Mouse (Mus musculus): ENCODE data around the gene Npepl1. TPM values are rescaled to one million over a fixed set of nuclear protein-coding genes. Genes with fewer than 3 reads are reported as not detected.

Npepl1 gene
- 138 and 208 TPM in 2 replicates for polyA plus RNA-seq (2012; rRNA removed; ENCODE audit: low replicate concordance)

DNA sequence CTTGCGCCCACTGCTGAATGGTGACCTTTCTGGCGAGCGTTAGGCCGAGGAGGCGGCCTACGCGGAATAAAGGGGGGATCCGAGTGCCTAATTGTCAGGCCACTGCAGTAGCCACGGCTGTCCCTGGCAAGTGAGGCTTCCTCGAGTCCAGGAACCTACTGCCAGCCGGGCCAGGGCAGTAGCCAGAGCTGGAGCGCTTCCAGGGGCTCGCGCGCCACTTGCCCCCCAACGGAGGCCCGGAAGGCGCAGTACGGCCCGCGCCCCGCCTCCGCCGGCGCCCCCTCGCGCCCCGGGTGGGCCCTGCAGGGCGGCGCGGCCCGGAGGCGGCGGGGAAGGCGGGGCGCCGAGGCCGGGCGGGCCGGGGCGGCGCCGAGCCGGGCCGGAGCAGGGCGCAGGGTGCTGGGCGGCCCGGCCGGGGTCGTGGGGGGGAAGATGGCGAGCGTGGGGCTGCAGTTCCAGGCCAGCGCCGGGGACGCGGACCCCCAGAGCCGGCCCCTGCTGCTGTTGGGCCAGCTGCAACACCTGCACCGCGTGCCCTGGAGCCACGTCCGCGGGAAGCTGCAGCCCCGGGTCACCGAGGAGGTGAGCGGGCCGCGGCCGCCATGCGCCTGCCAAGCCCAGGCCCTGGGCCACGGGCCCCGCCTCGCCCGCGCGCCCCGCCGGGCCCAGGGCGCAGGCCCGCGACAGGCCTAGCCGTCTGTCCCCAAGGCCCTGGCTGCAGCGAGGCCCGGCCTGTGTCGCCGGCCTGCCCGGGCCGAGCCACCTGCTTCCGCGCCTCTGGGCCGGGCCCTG is at the start of gene Npepl1:
TSS of gene Npepl1 (plus strand) at position 359 of the 792 bp plus-strand sequence.

GRCm38 (mm10) chr2:174075673-174076432 is 34.3 kb upstream of the Npepl1 start, which contains the start of gene Stx16:
Gene Stx16 (plus strand): TSS chr2:174076308.

Other genes starting within 250 kb of the Npepl1 start
- 40.6 and 43.6 TPM in 2 replicates for gene Stx16, start 34.0 kb upstream of the Npepl1 start, polyA plus RNA-seq (2012; rRNA removed; ENCODE audit: low replicate concordance)
- 840 and 1,142 TPM in 2 replicates for gene Gnas, start 174.0 kb downstream of the Npepl1 start, polyA plus RNA-seq (2012; rRNA removed; ENCODE audit: low replicate concordance)
- 0.17 TPM in 1 of 2 replicates, not detected in the other for gene Gm20721, start 236.4 kb downstream of the Npepl1 start, polyA plus RNA-seq (2012; rRNA removed; ENCODE audit: low replicate concordance)

Measured in mammary gland, adult 2 months (tissue).